24 mouse cellular contexts compared by ENCODE assay signal in genomic region chr17:63207714-63208113, GRCm38 (mm10).
DNase-seq lines count a peak whose midpoint lies in the region; ATAC-seq and TF ChIP-seq lines count a peak whose summit lies in the region.
"Had no signal": no experiment of that assay in that cellular context is flagged by ENCODE, and none has a peak within 500 bp of the region (broad histone marks: within the 10 kb centered on the region; RNA-seq: fewer than 3 reads in every experiment).

No protein-coding gene starts in this region.

- 72% methylated on average over 9 of the region's 9 CpGs for WGBS in lung, adult 2 months
- WGBS in midbrain, embryonic 10.5 days: 89% methylated on average over 9 of the region's 9 CpGs
- WGBS in midbrain, embryonic 14.5 days: 92% methylated on average over 9 of the region's 9 CpGs
- 87% methylated on average over 9 of the region's 9 CpGs for WGBS in kidney, embryonic 15.5 days

- H3K27ac ChIP-seq in midbrain, embryonic 10.5 days (replicated peaks): 0 out of 2 replicates have a peak overlapping the region, but pooled peaks have one; percentile 17
- no peak overlapping the region for H3K27ac ChIP-seq in midbrain, embryonic 14.5 days (replicated peaks; ENCODE audit: low read depth, low read length)
- H3K27ac ChIP-seq in kidney, embryonic 15.5 days: no peak overlapping the region
- H3K27ac ChIP-seq: forebrain, embryonic 10.5 days; forebrain, embryonic 13.5 days; heart, embryonic 15.5 days; hindbrain, embryonic 10.5 days; hindbrain, embryonic 13.5 days had no signal

- no peak overlapping the region for H3K9ac ChIP-seq in midbrain, embryonic 14.5 days (replicated peaks; ENCODE audit: low read length)
- no peak overlapping the region for H3K9ac ChIP-seq in kidney, embryonic 15.5 days
- H3K9ac ChIP-seq: forebrain, embryonic 13.5 days; heart, embryonic 12.5 days; heart, embryonic 15.5 days; hindbrain, embryonic 13.5 days had no signal

- H3K27me3 ChIP-seq in midbrain, embryonic 10.5 days (ENCODE audit: low read depth, poor library complexity, severe bottlenecking): no peaks in the 10 kb centered on the region
- no peaks in the 10 kb centered on the region for H3K27me3 ChIP-seq in midbrain, embryonic 14.5 days (ENCODE audit: control insufficient read depth, insufficient read depth, low read length)
- no peaks in the 10 kb centered on the region for H3K27me3 ChIP-seq in kidney, embryonic 15.5 days
- H3K27me3 ChIP-seq: forebrain, embryonic 13.5 days; heart, embryonic 12.5 days; heart, embryonic 15.5 days; hindbrain, embryonic 13.5 days had no signal

- no peaks in the 10 kb centered on the region for H3K36me3 ChIP-seq in midbrain, embryonic 10.5 days
- no peaks in the 10 kb centered on the region for H3K36me3 ChIP-seq in midbrain, embryonic 14.5 days (ENCODE audit: control insufficient read depth, insufficient read depth, low read length)
- no peaks in the 10 kb centered on the region for H3K36me3 ChIP-seq in kidney, embryonic 15.5 days
- H3K36me3 ChIP-seq: forebrain, embryonic 10.5 days; heart, embryonic 15.5 days; hindbrain, embryonic 10.5 days; hindbrain, embryonic 13.5 days had no signal

- ATAC-seq in midbrain, embryonic 14.5 days (ENCODE audit: low FRiP score, low TSS enrichment): no peak
- ATAC-seq in kidney, embryonic 15.5 days (replicated peaks; ENCODE audit: low FRiP score): no peak
- ATAC-seq: CD4-positive, CD25-positive, alpha-beta regulatory T cell, adult 4 months; forebrain, embryonic 13.5 days; forebrain, embryonic 16.5 days; hindbrain, embryonic 16.5 days had no signal

- H3K9me3 ChIP-seq in midbrain, embryonic 10.5 days (replicated peaks): no peaks in the 10 kb centered on the region
- no peaks in the 10 kb centered on the region for H3K9me3 ChIP-seq in midbrain, embryonic 14.5 days (ENCODE audit: control insufficient read depth, low read length)
- H3K9me3 ChIP-seq in kidney, embryonic 15.5 days (replicated peaks): no peaks in the 10 kb centered on the region
- H3K9me3 ChIP-seq: forebrain, embryonic 10.5 days; forebrain, embryonic 13.5 days; heart, embryonic 15.5 days; hindbrain, embryonic 10.5 days; hindbrain, embryonic 13.5 days had no signal

- TF ChIP-seq CTCF in lung, adult 2 months (IDR thresholded peaks at IDR 0.05; ENCODE audit: insufficient read depth, low read length): no peak

- H3K4me1 ChIP-seq in lung, adult 2 months (ENCODE audit: control insufficient read depth, insufficient read depth, low read length): no peaks in the 10 kb centered on the region
- peaks cover 13% of the 10 kb centered on the region; the same call in 1 of the 2 replicates for H3K4me1 ChIP-seq in midbrain, embryonic 10.5 days
- no peaks in the 10 kb centered on the region for H3K4me1 ChIP-seq in midbrain, embryonic 14.5 days (ENCODE audit: control insufficient read depth, insufficient read depth, low read length)
- H3K4me1 ChIP-seq in kidney, embryonic 15.5 days: peaks cover 22% of the 10 kb centered on the region
- H3K4me1 ChIP-seq: forebrain, embryonic 13.5 days had no signal

- no peak overlapping the region for H3K4me3 ChIP-seq in lung, adult 2 months (replicated peaks; ENCODE audit: extremely low read depth, low read depth, low read length)
- no peak overlapping the region for H3K4me3 ChIP-seq in midbrain, embryonic 10.5 days
- H3K4me3 ChIP-seq in midbrain, embryonic 14.5 days (replicated peaks; ENCODE audit: low read depth, low read length): no peak overlapping the region
- no peak overlapping the region for H3K4me3 ChIP-seq in kidney, embryonic 15.5 days (replicated peaks)
- H3K4me3 ChIP-seq: forebrain, embryonic 10.5 days; forebrain, embryonic 13.5 days; heart, embryonic 12.5 days; heart, embryonic 15.5 days; hindbrain, embryonic 10.5 days; hindbrain, embryonic 13.5 days had no signal

- peak; percentile 14 for DNase-seq in lung, adult 2 months
- DNase-seq in lung, postnatal 10 days: no peak
- DNase-seq in midbrain, embryonic 10.5 days (ENCODE audit: low spot score): no peak
- DNase-seq in midbrain, embryonic 14.5 days: no peak
- DNase-seq in lung, postnatal 36 days: peak; percentile 23
- DNase-seq: adrenal gland, adult 2 months; adrenal gland, postnatal 14 days; cerebellum, adult 11-12 months; cerebellum, adult 8-10 months; cerebellum, postnatal 10 days; gastrocnemius, postnatal 10 days; gastrocnemius, postnatal 36 days; heart, postnatal 10 days; heart, postnatal 36 days had no signal

- TF ChIP-seq POLR2A in lung, adult 2 months (IDR thresholded peaks at IDR 0.05; ENCODE audit: borderline replicate concordance, extremely low read depth, low read depth, low read length): no peak

- H3K4me2 ChIP-seq in midbrain, embryonic 14.5 days (ENCODE audit: low read length): no peak overlapping the region
- no peak overlapping the region for H3K4me2 ChIP-seq in kidney, embryonic 15.5 days
- H3K4me2 ChIP-seq: forebrain, embryonic 13.5 days; heart, embryonic 12.5 days; heart, embryonic 15.5 days; hindbrain, embryonic 13.5 days had no signal

Comparison
In these comparisons a context has a peak if more than half of its experiments do, and no peak if none do; other contexts are left out.
1. DNase-seq: peak in lung, adult 2 months (single experiment) and lung, postnatal 36 days (single experiment); none in lung, postnatal 10 days (single experiment), midbrain, embryonic 10.5 days (single experiment) and midbrain, embryonic 14.5 days (single experiment).